11 mouse cellular contexts compared by ENCODE assay signal in the genomic region with DNA sequence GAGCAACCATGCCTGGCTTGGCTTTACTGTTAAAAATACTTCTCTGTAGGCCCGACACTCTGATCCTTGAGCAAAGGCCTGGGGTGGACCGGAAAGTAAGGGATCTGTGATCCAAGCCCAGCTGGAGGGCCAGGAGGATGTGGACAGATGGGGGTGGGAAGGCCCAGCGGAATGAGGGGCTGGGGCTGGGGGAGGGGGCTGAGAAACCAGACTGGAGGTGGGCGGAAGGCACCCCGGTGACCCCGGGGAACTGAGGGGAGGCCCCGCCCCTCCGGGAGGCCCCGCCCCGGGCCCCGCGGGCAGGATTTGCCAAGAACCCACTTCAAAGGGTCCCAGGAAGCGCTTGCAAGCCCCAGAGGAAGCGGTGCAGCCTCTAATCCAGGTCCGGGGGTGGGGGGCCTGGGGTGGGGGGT. TPM values are rescaled to one million over a fixed set of nuclear protein-coding genes. Genes with fewer than 3 reads are reported as not detected.
DNase-seq lines count a peak whose midpoint lies in the region; ATAC-seq and TF ChIP-seq lines count a peak whose summit lies in the region.
"Had no signal": no experiment of that assay in that cellular context is flagged by ENCODE, and none has a peak within 500 bp of the region (broad histone marks: within the 10 kb centered on the region; RNA-seq: fewer than 3 reads in every experiment).

No protein-coding gene starts in this region.

- DNase-seq in hindbrain, embryonic 10.5 days (ENCODE audit: low spot score) = peak; percentile 40
- DNase-seq in hindbrain, postnatal 0 days (ENCODE audit: low spot score) = no peak
- DNase-seq in embryonic facial prominence, embryonic 10.5 days (ENCODE audit: low spot score) = peak; percentile 79
- DNase-seq in limb, embryonic 14.5 days (ENCODE audit: low spot score) = no peak
- DNase-seq in urinary bladder, postnatal 36 days (ENCODE audit: low spot score in 2 of 2) = no peak
- DNase-seq in cerebellum, adult 8-10 months = no peak
- DNase-seq in heart, adult 9 months (ENCODE audit: low spot score in 2 of 2) = no peak
- DNase-seq: kidney, adult 8-10 months had no signal

- ATAC-seq in hindbrain, postnatal 0 days = no peak
- ATAC-seq in limb, embryonic 14.5 days (ENCODE audit: low FRiP score, low read depth) = no peak
- no peak for ATAC-seq in neural tube, embryonic 15.5 days (ENCODE audit: low FRiP score)
- ATAC-seq: lung, postnatal 0 days had no signal

- H3K4me3 ChIP-seq in hindbrain, embryonic 10.5 days = peak overlapping the region; percentile 39
- no peak overlapping the region for H3K4me3 ChIP-seq in hindbrain, postnatal 0 days (ENCODE audit: low read length)
- peak overlapping the region; percentile 46 for H3K4me3 ChIP-seq in embryonic facial prominence, embryonic 10.5 days
- H3K4me3 ChIP-seq in limb, embryonic 14.5 days (replicated peaks; ENCODE audit: low read length) = no peak overlapping the region
- H3K4me3 ChIP-seq in neural tube, embryonic 15.5 days (replicated peaks) = no peak overlapping the region

- no peak for TF ChIP-seq CTCF in hindbrain, postnatal 0 days (IDR thresholded peaks at IDR 0.05; ENCODE audit: low read depth)

- H3K36me3 ChIP-seq in hindbrain, embryonic 10.5 days = no peaks in the 10 kb centered on the region
- H3K36me3 ChIP-seq in hindbrain, postnatal 0 days (ENCODE audit: insufficient read depth, low read length) = no peaks in the 10 kb centered on the region
- H3K36me3 ChIP-seq in embryonic facial prominence, embryonic 10.5 days (replicated peaks) = no peaks in the 10 kb centered on the region
- H3K36me3 ChIP-seq in limb, embryonic 14.5 days (ENCODE audit: control insufficient read depth, insufficient read depth, low read length) = no peaks in the 10 kb centered on the region
- H3K36me3 ChIP-seq in neural tube, embryonic 15.5 days = no peaks in the 10 kb centered on the region

- peaks cover 49% of the 10 kb centered on the region for H3K4me1 ChIP-seq in hindbrain, embryonic 10.5 days (replicated peaks)
- 0 out of 2 replicates have a peak, but pooled peaks cover 4% of the 10 kb centered on the region for H3K4me1 ChIP-seq in hindbrain, postnatal 0 days (ENCODE audit: insufficient read depth, low read length)
- peaks cover 61% of the 10 kb centered on the region for H3K4me1 ChIP-seq in embryonic facial prominence, embryonic 10.5 days
- H3K4me1 ChIP-seq in limb, embryonic 14.5 days (ENCODE audit: control insufficient read depth, insufficient read depth, low read length) = peaks cover 18% of the 10 kb centered on the region
- H3K4me1 ChIP-seq in neural tube, embryonic 15.5 days = peaks cover 19% of the 10 kb centered on the region

- no peak overlapping the region for H3K4me2 ChIP-seq in hindbrain, postnatal 0 days (ENCODE audit: low read depth, low read length)
- peak overlapping the region; percentile 24; the same call in 1 of the 2 replicates for H3K4me2 ChIP-seq in limb, embryonic 14.5 days (replicated peaks; ENCODE audit: low read depth, low read length, severe bottlenecking)
- H3K4me2 ChIP-seq in neural tube, embryonic 15.5 days = 0 out of 2 replicates have a peak overlapping the region, but pooled peaks have one; percentile 11

- no peak overlapping the region for H3K9ac ChIP-seq in hindbrain, postnatal 0 days (replicated peaks; ENCODE audit: low read length)
- H3K9ac ChIP-seq in limb, embryonic 14.5 days (ENCODE audit: low read depth, low read length, severe bottlenecking) = no peak overlapping the region
- no peak overlapping the region for H3K9ac ChIP-seq in neural tube, embryonic 15.5 days (replicated peaks)

- peaks cover 96% of the 10 kb centered on the region for H3K27me3 ChIP-seq in hindbrain, embryonic 10.5 days (ENCODE audit: insufficient read depth, poor library complexity, severe bottlenecking)
- H3K27me3 ChIP-seq in hindbrain, postnatal 0 days (ENCODE audit: insufficient read depth, low read length) = no peaks in the 10 kb centered on the region; the same call in 1 of the 2 replicates
- peaks cover 99% of the 10 kb centered on the region for H3K27me3 ChIP-seq in embryonic facial prominence, embryonic 10.5 days (replicated peaks; ENCODE audit: low read depth, poor library complexity, severe bottlenecking)
- H3K27me3 ChIP-seq in limb, embryonic 14.5 days (ENCODE audit: control insufficient read depth, insufficient read depth, low read length) = 0 out of 2 replicates have a peak, but pooled peaks cover 5% of the 10 kb centered on the region
- peaks cover 73% of the 10 kb centered on the region for H3K27me3 ChIP-seq in neural tube, embryonic 15.5 days (replicated peaks)

- peak overlapping the region; percentile 70 for H3K27ac ChIP-seq in hindbrain, embryonic 10.5 days
- H3K27ac ChIP-seq in hindbrain, postnatal 0 days = no peak overlapping the region
- peak overlapping the region; percentile 57 for H3K27ac ChIP-seq in embryonic facial prominence, embryonic 10.5 days (replicated peaks)
- no peak overlapping the region for H3K27ac ChIP-seq in limb, embryonic 14.5 days (replicated peaks; ENCODE audit: low read depth, low read length)
- no peak overlapping the region for H3K27ac ChIP-seq in neural tube, embryonic 15.5 days (replicated peaks)

- WGBS in hindbrain, embryonic 10.5 days = 7% methylated on average over 15 of the region's 15 CpGs
- WGBS in hindbrain, postnatal 0 days = 5% methylated on average over 12 of the region's 15 CpGs
- WGBS in embryonic facial prominence, embryonic 10.5 days = 2% methylated on average over 15 of the region's 15 CpGs
- 5% methylated on average over 12 of the region's 15 CpGs for WGBS in limb, embryonic 14.5 days
- 6% methylated on average over 15 of the region's 15 CpGs for whole genome bisulfite sequencing in neural tube, embryonic 15.5 days

- TF ChIP-seq POLR2A in limb, embryonic 14.5 days (IDR thresholded peaks at IDR 0.05; ENCODE audit: borderline replicate concordance, extremely low read depth, insufficient read depth, insufficient read length) = no peak

- H3K9me3 ChIP-seq in hindbrain, embryonic 10.5 days = no peaks in the 10 kb centered on the region
- no peaks in the 10 kb centered on the region for H3K9me3 ChIP-seq in hindbrain, postnatal 0 days (ENCODE audit: low read length)
- no peaks in the 10 kb centered on the region for H3K9me3 ChIP-seq in embryonic facial prominence, embryonic 10.5 days
- no peaks in the 10 kb centered on the region for H3K9me3 ChIP-seq in limb, embryonic 14.5 days (ENCODE audit: control insufficient read depth, low read length)
- H3K9me3 ChIP-seq in neural tube, embryonic 15.5 days (replicated peaks) = no peaks in the 10 kb centered on the region

RNA-seq across cellular contexts. Expression of a gene that starts 5.3 kb away (rescaled TPM):
- polyA plus RNA-seq in hindbrain, embryonic 10.5 days (2016; fragmentation: Nextera tagmentation; extraction: Ambion mirVana) = 3.3 and 4.4 TPM in 2 replicates
- total RNA-seq in hindbrain, postnatal 0 days (2014; rRNA removed) = 1.6 and 3.5 TPM in 2 replicates
- 0.44 and 0.46 TPM in 2 replicates for polyA plus RNA-seq in hindbrain, postnatal 0 days (2015; fragmentation: Nextera tagmentation; extraction: Ambion mirVana)
- 2.4 and 3.0 TPM in 2 replicates for polyA plus RNA-seq in embryonic facial prominence, embryonic 10.5 days (2016; fragmentation: Nextera tagmentation; extraction: Ambion mirVana)
- polyA plus RNA-seq in limb, embryonic 14.5 days (2012; rRNA removed) = 9.4 and 13.1 TPM in 2 replicates
- polyA plus RNA-seq in limb, embryonic 14.5 days (2014; fragmentation: Nextera tagmentation; extraction: Ambion mirVana) = 2.2 and 2.4 TPM in 2 replicates
- polyA plus RNA-seq in neural tube, embryonic 15.5 days (2015; fragmentation: Nextera tagmentation; extraction: Ambion mirVana) = 0.87 and 1.9 TPM in 2 replicates

RNA-seq across cellular contexts. Expression of a gene that starts 56.5 kb away (rescaled TPM):
- polyA plus RNA-seq in hindbrain, embryonic 10.5 days (2016; fragmentation: Nextera tagmentation; extraction: Ambion mirVana) = 1.7 and 4.3 TPM in 2 replicates
- total RNA-seq in hindbrain, postnatal 0 days (2014; rRNA removed) = 1.2 and 2.3 TPM in 2 replicates
- 1.2 TPM in 2 replicates for polyA plus RNA-seq in hindbrain, postnatal 0 days (2015; fragmentation: Nextera tagmentation; extraction: Ambion mirVana)
- polyA plus RNA-seq in embryonic facial prominence, embryonic 10.5 days (2016; fragmentation: Nextera tagmentation; extraction: Ambion mirVana) = 6.1 and 8.7 TPM in 2 replicates
- 20.4 and 21.8 TPM in 2 replicates for polyA plus RNA-seq in limb, embryonic 14.5 days (2012; rRNA removed)
- 15.3 and 18.7 TPM in 2 replicates for polyA plus RNA-seq in limb, embryonic 14.5 days (2014; fragmentation: Nextera tagmentation; extraction: Ambion mirVana)
- 1.3 and 3.8 TPM in 2 replicates for polyA plus RNA-seq in neural tube, embryonic 15.5 days (2015; fragmentation: Nextera tagmentation; extraction: Ambion mirVana)
- total RNA-seq: MEL had no signal

Comparison
In these comparisons a context has a peak if more than half of its experiments do, and no peak if none do; other contexts are left out.
1. DNase-seq: peak in hindbrain, embryonic 10.5 days (single experiment) and embryonic facial prominence, embryonic 10.5 days (single experiment); none in hindbrain, postnatal 0 days (single experiment), limb, embryonic 14.5 days (single experiment), urinary bladder, postnatal 36 days (0 of 2), cerebellum, adult 8-10 months (single experiment) and heart, adult 9 months (0 of 2).
2. H3K27ac ChIP-seq: peak in hindbrain, embryonic 10.5 days (single experiment) and embryonic facial prominence, embryonic 10.5 days (single experiment); none in hindbrain, postnatal 0 days (single experiment), limb, embryonic 14.5 days (single experiment) and neural tube, embryonic 15.5 days (single experiment).
3. H3K4me3 ChIP-seq: peak in hindbrain, embryonic 10.5 days (single experiment) and embryonic facial prominence, embryonic 10.5 days (single experiment); none in hindbrain, postnatal 0 days (single experiment), limb, embryonic 14.5 days (single experiment) and neural tube, embryonic 15.5 days (single experiment).